Mouse (Mus musculus) stomach, postnatal 0 days (tissue): ENCODE results near the gene Mindy1. TPM values are rescaled to one million over a fixed set of nuclear protein-coding genes. Genes with fewer than 3 reads are reported as not detected.

Experiments
- ATAC-seq: fragments of 200-750 bp; cut with Nextera tagmentation; 2 replicates; pipeline ENCODE4 v1.8.0; 2017; ENCODE audit not compliant: low FRiP score, low TSS enrichment
- DNase-seq: peaks from one replicate; pipeline ENCODE4 v3.0.0-alpha.2; 2016; ENCODE audit warnings: low spot score
- H3K27ac ChIP-seq: fragments of 300-500 bp; sonication (generic); replicated peaks from 2 replicates; pipeline ENCODE4 v1.5.1; 2014; ENCODE audit warnings: mild to moderate bottlenecking, control low read depth
- H3K27me3 ChIP-seq: fragments of 300-500 bp; sonication (generic); 2 replicates; pipeline ENCODE4 v1.6.1; 2014; ENCODE audit warnings: low read length; ENCODE audit not compliant: control insufficient read depth, insufficient read depth
- H3K36me3 ChIP-seq: fragments of 300-500 bp; sonication (generic); 2 replicates; pipeline ENCODE4 v1.6.1; 2014; ENCODE audit warnings: low read length, mixed read lengths; ENCODE audit not compliant: control insufficient read depth, insufficient read depth
- H3K4me1 ChIP-seq: fragments of 300-500 bp; sonication (generic); replicated peaks from 2 replicates; pipeline ENCODE4 v1.6.1; 2014; ENCODE audit warnings: antibody characterized with exemption; ENCODE audit not compliant: control insufficient read depth, insufficient read depth
- H3K4me2 ChIP-seq: fragments of 300-500 bp; sonication (generic); replicated peaks from 2 replicates; pipeline ENCODE4 v1.6.1; 2014; ENCODE audit warnings: low read depth, mild to moderate bottlenecking, control low read depth, moderate library complexity
- H3K4me3 ChIP-seq: fragments of 300-500 bp; sonication (generic); 2 replicates; pipeline ENCODE4 v1.5.1; 2014; ENCODE audit warnings: low read depth, low read length, control low read depth
- H3K9ac ChIP-seq: fragments of 300-500 bp; sonication (generic); 2 replicates; pipeline ENCODE4 v1.6.1; 2014; ENCODE audit warnings: mild to moderate bottlenecking, low read length, control low read depth, mixed read lengths
- H3K9me3 ChIP-seq: fragments of 300-500 bp; sonication (generic); 2 replicates; pipeline ENCODE4 v1.6.1; 2016; ENCODE audit warnings: low read length; ENCODE audit not compliant: control insufficient read depth
- CTCF ChIP-seq: IDR thresholded peaks from 2 replicates; pipeline ENCODE4 v1.5.1; 2016; ENCODE audit warnings: antibody characterized with exemption, low read depth, mild to moderate bottlenecking, moderate library complexity
- EP300 ChIP-seq: optimal IDR thresholded peaks from 2 replicates; pipeline ENCODE3; 2016; ENCODE audit warnings: antibody characterized with exemption
- WGBS: fragments of 180-500 bp; shearing (Covaris S2); extraction: QIAGEN DNeasy Blood & Tissue Kit; methylation state at CpG from one replicate; pipeline ENCODE4 v1.1.7; 2014; 5-methylcytosine and 5-hydroxymethylcytosine counted together
- polyA plus RNA-seq: library from polyadenylated mRNA; unstranded; fragments of >200 nt; fragmentation: Nextera tagmentation; extraction: Ambion mirVana; gene quantifications from 2 replicates; pipeline ENCODE4 v1.2.1, GENCODE M21; 2015

Mindy1 gene
- polyA plus RNA-seq, 1 experiment from 2014 or later: 55.9 TPM

DNA sequence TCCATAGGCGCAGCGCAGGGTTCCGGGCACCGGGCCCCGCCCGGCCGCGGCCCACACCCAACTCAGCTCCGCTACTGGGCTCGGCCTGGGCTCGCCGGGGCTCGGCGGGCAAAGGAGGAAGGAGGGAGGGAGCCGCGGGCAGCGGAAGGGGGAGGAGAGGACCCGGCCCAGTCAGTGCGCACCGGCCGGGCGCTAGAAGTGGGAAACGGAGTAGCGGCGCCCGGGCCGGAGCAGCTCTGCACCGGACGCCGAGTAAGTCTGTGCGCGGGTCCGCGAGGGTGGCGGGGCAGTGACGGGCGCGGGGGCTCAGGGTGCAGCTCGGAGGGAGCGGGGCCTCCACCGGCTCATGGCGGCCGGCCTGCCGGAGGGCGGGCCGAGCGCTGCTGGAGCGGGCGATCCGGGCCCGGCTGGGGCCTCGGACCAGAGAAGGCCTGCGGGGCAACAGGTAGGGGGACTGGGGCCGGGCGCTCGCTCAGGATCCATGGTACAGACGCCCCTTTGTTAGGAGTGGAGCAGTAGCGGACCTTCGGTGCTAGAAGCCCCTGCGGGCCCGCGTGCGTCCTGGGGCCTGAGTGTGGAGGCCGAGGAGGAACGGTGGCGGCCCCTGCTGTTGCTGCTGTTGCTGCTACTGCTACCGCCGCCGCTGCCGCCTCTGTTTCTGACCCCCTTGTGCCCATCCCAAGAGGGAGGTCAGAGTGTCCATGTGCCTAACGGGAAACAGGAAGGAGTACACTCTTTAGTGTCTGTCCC is 34.1 kb downstream of the Mindy1 start:
- ATAC-seq: peak; percentile 93
- Histone ChIP-seq H3K4me3 (peak overlapping the region; percentile 95), H3K27ac (peak overlapping the region; percentile 94), H3K9ac (peak overlapping the region; percentile 97), H3K27me3 (no peaks in the 10 kb centered on the region), H3K36me3 (no peaks in the 10 kb centered on the region), H3K9me3 (no peaks in the 10 kb centered on the region), H3K4me2 (peak overlapping the region; percentile 75), H3K4me1 (peaks cover 12% of the 10 kb centered on the region; the same call in 1 of the 2 replicates)
- TF ChIP-seq CTCF: peak; percentile 64
- TF ChIP-seq EP300: no peak
- peak; percentile 95 for DNase-seq
- WGBS: under 1% methylated on average over 51 of the region's 71 CpGs

DNA sequence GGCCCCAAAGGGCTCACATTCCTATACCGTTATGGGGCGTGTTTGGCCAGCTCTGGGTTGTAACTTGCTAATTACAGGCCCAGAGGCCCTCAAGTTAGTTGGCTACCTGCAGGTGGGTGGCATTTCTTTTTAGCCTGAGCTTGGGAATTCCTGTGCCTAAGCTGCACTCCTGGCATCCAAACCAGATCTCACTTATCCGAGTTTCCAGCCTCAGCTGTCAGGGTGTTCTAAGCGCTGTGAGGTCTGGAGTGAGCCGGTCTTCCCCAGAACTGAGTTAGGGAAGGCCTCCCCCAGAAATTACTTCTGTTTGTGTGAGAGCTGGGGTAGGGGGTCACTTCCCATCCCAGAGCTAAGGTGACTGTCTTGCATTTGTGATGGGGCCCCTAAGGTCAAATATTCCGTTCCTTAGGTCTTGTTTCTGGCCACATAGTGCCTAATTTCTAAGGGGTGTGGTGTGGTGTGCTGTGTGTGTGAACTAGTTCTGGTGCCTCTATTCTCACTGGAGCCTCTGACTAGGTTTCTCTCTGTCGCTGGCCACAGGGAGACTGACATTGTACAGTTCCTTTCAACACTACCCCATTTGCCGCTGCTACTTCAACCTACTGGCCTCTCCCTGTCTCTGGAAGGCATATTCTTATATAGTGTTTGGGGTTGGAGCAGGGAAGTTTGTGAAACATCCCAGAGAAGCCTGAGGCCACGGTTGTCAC is 34.9 kb downstream of the Mindy1 start:
- ATAC-seq: no peak
- DNase-seq: no peak
- Histone ChIP-seq H3K27ac (peak overlapping the region; percentile 94), H3K4me1 (peaks cover 12% of the 10 kb centered on the region; the same call in 1 of the 2 replicates), H3K9me3 (no peaks in the 10 kb centered on the region), H3K4me3 (peak overlapping the region; percentile 95), H3K4me2 (peak overlapping the region; percentile 75), H3K27me3 (no peaks in the 10 kb centered on the region), H3K36me3 (peaks cover under 1% of the 10 kb centered on the region; the same call in 1 of the 2 replicates), H3K9ac (peak overlapping the region; percentile 97)
- TF ChIP-seq EP300: no peak
- TF ChIP-seq CTCF: no peak
- WGBS: 11% methylated on average over 9 of the region's 9 CpGs

DNA sequence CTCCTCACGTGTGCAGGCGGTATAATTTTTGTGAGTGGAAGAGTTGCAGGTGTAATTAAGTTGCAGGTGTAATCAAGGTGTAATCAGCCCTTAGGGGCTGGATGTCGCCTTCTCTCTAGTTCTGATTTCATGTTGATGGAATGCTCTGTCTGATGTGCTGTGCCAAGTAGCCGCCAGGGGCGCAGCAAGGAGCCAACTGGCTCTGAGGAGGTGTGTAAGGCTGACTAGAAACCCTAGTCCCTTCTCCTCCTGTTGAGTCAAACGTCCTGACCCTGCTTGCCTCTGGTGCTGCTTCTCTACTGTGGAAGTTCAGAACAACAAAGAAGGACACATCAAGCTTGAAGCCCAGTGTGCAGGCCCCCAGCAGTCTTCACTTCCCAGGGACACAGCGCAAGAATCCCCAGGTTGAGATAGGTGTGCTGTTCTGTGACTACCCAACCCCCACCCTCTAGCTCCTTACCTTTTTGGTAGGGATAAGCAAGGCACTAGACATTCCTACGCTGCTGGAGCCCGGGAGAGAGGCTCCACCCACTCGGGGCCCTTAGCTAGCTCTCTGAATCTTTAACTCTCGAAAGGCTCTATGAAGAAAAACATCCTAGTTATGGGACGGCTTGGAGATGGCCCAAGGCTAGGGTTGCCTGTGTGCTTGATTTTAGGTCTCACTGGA is 36.4 kb downstream of the Mindy1 start:
- Histone ChIP-seq H3K4me1 (peaks cover 12% of the 10 kb centered on the region; the same call in 1 of the 2 replicates), H3K27ac (peak overlapping the region; percentile 37), H3K9ac (no peak overlapping the region; the same call in 1 of the 2 replicates), H3K9me3 (no peaks in the 10 kb centered on the region), H3K4me2 (peak overlapping the region; percentile 11; the same call in 1 of the 2 replicates), H3K36me3 (peaks cover 14% of the 10 kb centered on the region), H3K4me3 (no peak overlapping the region), H3K27me3 (no peaks in the 10 kb centered on the region)
- DNase-seq (peak; percentile 76), ATAC-seq (peak; percentile 30; the same call in 1 of the 2 replicates)
- TF ChIP-seq CTCF: peak; percentile 76
- TF ChIP-seq EP300: no peak
- WGBS: 15% methylated on average over 12 of the region's 12 CpGs

DNA sequence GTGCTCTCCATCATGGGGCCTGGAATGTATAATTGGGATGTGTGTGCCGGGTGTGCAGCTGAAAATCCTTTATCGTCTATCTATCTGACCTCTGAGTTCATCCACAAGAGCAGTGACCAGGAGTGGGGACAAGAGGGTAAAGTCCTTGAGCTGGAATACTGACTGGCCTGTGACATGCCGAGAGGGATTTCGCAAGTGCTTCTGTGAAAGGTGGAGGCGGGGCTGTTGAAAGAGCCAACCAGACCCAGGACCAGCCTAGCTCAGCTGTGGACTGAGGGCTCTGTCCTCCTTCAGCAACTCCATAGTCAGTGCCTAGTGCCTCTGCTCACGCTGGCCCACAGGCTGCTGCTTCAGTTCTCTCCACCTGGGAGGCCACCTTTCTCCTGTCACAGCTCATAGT is 37.4 kb downstream of the Mindy1 start:
- DNase-seq: peak; percentile 78
- Histone ChIP-seq H3K27ac (no peak overlapping the region), H3K36me3 (peaks cover 14% of the 10 kb centered on the region), H3K4me3 (no peak overlapping the region), H3K4me1 (peaks cover 12% of the 10 kb centered on the region; the same call in 1 of the 2 replicates), H3K9ac (no peak overlapping the region), H3K9me3 (no peaks in the 10 kb centered on the region), H3K27me3 (no peaks in the 10 kb centered on the region), H3K4me2 (no peak overlapping the region)
- ATAC-seq: peak; percentile 44
- no peak for TF ChIP-seq EP300
- TF ChIP-seq CTCF: no peak
- WGBS: 36% methylated on average over 6 of the region's 6 CpGs

DNA sequence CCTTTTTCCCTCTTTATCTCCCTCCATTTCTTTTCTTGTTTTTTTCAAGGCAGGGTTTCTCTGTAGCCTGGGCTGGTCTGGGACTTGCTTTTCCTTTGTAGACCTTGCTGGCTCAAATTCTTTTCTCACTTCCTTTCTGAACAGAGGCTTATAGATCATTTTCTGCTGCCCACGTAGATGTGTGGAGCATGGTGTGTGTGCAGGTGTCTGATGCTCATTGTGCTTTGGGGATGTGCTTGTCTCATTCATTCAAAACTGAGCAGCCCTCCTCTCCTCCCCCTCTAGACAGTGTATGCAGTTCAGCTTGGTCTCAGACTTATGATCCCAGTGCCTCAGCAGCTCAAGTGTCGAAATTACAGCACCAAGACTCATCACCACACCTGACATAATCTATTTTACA is 38.0 kb downstream of the Mindy1 start:
- ATAC-seq (no peak), DNase-seq (no peak)
- TF ChIP-seq EP300: no peak
- TF ChIP-seq CTCF: no peak
- Histone ChIP-seq H3K4me1 (peaks cover 12% of the 10 kb centered on the region; the same call in 1 of the 2 replicates), H3K9ac (no peak overlapping the region), H3K4me3 (no peak overlapping the region), H3K27ac (no peak overlapping the region), H3K9me3 (no peaks in the 10 kb centered on the region), H3K27me3 (no peaks in the 10 kb centered on the region), H3K36me3 (peaks cover 18% of the 10 kb centered on the region), H3K4me2 (no peak overlapping the region)
- 46% methylated on average over 2 of the region's 2 CpGs for WGBS
